Mouse (Mus musculus) hindbrain, embryonic 10.5 days (tissue): ENCODE measurements around the gene Prelp. TPM values are rescaled to one million over a fixed set of nuclear protein-coding genes. Genes with fewer than 3 reads are reported as not detected.
A peak's percentile ranks its signal among the peaks of the same experiment; 100 is the strongest.

Source experiments
- DNase-seq: peaks from one replicate; pipeline ENCODE4 v3.0.0-alpha.2; 2017; ENCODE audit warnings: low spot score
- H3K27ac ChIP-seq: fragments of 300-500 bp; sonication (generic); 2 replicates; pipeline ENCODE4 v1.5.1; 2016; ENCODE audit warnings: mild to moderate bottlenecking, moderate library complexity
- H3K27me3 ChIP-seq: fragments of 300-500 bp; sonication (generic); 2 replicates; pipeline ENCODE4 v1.6.1; 2016; ENCODE audit warnings: mild to moderate bottlenecking; ENCODE audit not compliant: poor library complexity, insufficient read depth, severe bottlenecking
- H3K36me3 ChIP-seq: fragments of 300-500 bp; sonication (generic); 2 replicates; pipeline ENCODE4 v1.6.1; 2016; ENCODE audit warnings: mild to moderate bottlenecking, moderate library complexity
- H3K4me1 ChIP-seq: fragments of 300-500 bp; sonication (generic); replicated peaks from 2 replicates; pipeline ENCODE4 v1.6.1; 2016; ENCODE audit warnings: mild to moderate bottlenecking
- H3K4me3 ChIP-seq: fragments of 300-500 bp; sonication (generic); 2 replicates; pipeline ENCODE4 v1.5.1; 2016; ENCODE audit warnings: mild to moderate bottlenecking, moderate library complexity
- H3K9me3 ChIP-seq: fragments of 300-500 bp; sonication (generic); 2 replicates; pipeline ENCODE4 v1.6.1; 2016; ENCODE audit warnings: mild to moderate bottlenecking, moderate library complexity
- WGBS: fragments of 180-500 bp; shearing (Covaris S2); methylation state at CpG from one replicate; pipeline ENCODE4 v1.1.7; 2016; 5-methylcytosine and 5-hydroxymethylcytosine counted together
- polyA plus RNA-seq: library from polyadenylated mRNA; unstranded; fragments of >200 nt; fragmentation: Nextera tagmentation; extraction: Ambion mirVana; gene quantifications from 2 replicates; pipeline ENCODE4 v1.2.1, GENCODE M21; 2016

Gene Prelp
- polyA plus RNA-seq, 1 experiment from 2014 or later, result 1.7 TPM

- H3K27me3 ChIP-seq, result no peaks in the 10 kb centered on the region
- DNase-seq, result no peak
- WGBS, result 56% methylated on average over 3 of the region's 3 CpGs
Measured at GRCm38 (mm10) chr1:133929980-133930379, 8.8 kb upstream of the Prelp start.

DNA sequence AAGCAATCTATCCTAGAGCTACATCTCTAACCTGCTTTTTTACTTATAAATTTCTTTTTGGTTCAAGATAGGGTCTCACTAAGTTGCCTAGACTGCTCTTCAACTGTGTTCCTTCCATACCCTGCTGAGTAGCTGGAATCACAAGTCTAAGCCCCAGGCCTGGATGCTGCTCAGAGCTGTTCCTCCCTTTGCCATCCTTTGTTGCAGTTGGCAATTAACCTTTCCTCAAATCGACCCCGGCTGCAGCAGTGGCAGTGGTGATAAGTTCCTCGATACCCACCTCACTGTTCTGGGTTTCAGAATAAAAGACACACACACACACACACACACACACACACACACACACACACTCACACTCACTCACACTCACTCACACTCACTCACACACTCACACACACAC lies 4.0 kb upstream of the Prelp start:
- DNase-seq, result no peak
- H3K27me3 ChIP-seq, result peaks cover 3% of the 10 kb centered on the region; the same call in 1 of the 2 replicates
- 0 out of 2 replicates have a peak, but pooled peaks cover 4% of the 10 kb centered on the region for H3K9me3 ChIP-seq
- H3K4me1 ChIP-seq, result peaks cover 27% of the 10 kb centered on the region
- no peak overlapping the region for H3K27ac ChIP-seq
- no peak overlapping the region for H3K4me3 ChIP-seq
- WGBS, result 95% methylated on average over 3 of the region's 3 CpGs
- no peaks in the 10 kb centered on the region for H3K36me3 ChIP-seq

More at GRCm38 (mm10) chr1:133929980-133930379, 8.8 kb upstream of the Prelp start:
- Histone ChIP-seq H3K27ac (no peak overlapping the region), H3K4me1 (peaks cover 19% of the 10 kb centered on the region), H3K4me3 (no peak overlapping the region), H3K9me3 (0 out of 2 replicates have a peak, but pooled peaks cover 4% of the 10 kb centered on the region), H3K36me3 (no peaks in the 10 kb centered on the region)

DNA sequence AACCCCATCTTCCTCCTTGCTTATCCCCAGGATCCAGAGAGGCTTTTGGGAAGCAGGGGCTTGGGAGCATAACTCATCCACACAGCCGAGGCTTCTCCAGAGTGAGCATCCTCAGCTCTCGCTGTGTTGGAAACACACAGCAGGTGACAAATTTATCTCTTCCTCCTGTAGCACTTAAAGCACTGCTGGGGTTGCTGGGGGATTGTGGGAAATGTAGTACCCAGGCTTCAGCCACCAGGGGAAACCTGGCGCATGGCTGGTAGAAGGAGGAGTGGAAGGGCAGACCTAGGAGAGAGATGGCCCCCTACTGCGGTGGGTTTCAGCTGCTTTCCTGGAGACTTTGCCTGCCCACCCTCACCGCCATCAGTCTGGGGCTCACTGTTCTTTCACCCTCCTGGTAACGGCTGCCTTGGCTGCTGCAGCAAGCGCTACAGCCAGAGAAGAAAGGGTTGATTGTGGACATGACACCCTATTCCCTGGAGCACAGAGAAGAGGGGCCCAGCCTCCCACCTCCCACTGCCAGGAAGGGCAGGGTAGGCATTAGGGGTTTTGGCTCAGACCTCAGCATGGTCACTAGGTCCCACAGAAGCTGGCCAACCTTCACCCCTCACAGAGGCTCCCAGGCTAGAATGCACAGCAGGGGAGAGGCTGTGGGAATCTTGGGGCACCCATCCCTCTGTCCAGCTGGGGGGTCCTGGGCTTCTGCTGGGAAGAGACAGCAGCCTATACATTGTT lies 3.1 kb upstream of the Prelp start:
- peaks cover 5% of the 10 kb centered on the region; the same call in 1 of the 2 replicates for H3K27me3 ChIP-seq
- no peaks in the 10 kb centered on the region for H3K36me3 ChIP-seq
- 0 out of 2 replicates have a peak, but pooled peaks cover 4% of the 10 kb centered on the region for H3K9me3 ChIP-seq
- H3K27ac ChIP-seq, result peak overlapping the region; percentile 57
- WGBS, result 19% methylated on average over 7 of the region's 7 CpGs
- peaks cover 36% of the 10 kb centered on the region for H3K4me1 ChIP-seq
- DNase-seq, result peak; percentile 46
- H3K4me3 ChIP-seq, result no peak overlapping the region

DNA sequence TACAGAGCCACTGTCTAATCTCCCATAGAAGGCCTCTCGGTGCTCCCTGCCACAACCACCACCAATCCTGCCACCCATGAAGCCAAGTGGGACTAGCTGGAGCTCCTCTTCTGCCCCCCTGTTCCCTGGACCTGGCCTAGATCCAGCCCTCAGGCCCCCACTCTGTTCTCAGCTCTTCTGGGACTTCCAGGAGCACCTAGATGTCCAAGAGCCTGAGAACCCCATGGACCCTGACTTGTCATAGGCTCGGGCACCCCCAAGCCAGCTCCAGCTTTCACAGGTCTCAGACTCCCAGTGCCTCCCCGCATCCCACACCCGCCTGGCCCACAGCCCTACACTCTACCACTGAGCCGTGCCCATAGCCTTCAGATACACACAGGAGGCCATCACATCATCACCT lies 1.9 kb upstream of the Prelp start:
- 92% methylated on average over 5 of the region's 5 CpGs for WGBS
- DNase-seq, result no peak
- no peak overlapping the region for H3K27ac ChIP-seq
- no peak overlapping the region for H3K4me3 ChIP-seq
- 0 out of 2 replicates have a peak, but pooled peaks cover 4% of the 10 kb centered on the region for H3K9me3 ChIP-seq
- peaks cover 43% of the 10 kb centered on the region for H3K4me1 ChIP-seq
- H3K36me3 ChIP-seq, result no peaks in the 10 kb centered on the region
- H3K27me3 ChIP-seq, result peaks cover 15% of the 10 kb centered on the region; the same call in 1 of the 2 replicates

GRCm38 (mm10) chr1:133920876-133921275 lies 338 bp downstream of the Prelp start:
- H3K4me1 ChIP-seq, result peaks cover 56% of the 10 kb centered on the region
- 41% methylated on average over 3 of the region's 3 CpGs for WGBS

GRCm38 (mm10) chr1:133920401-133920800 lies 813 bp downstream of the Prelp start:
- no peak overlapping the region for H3K4me3 ChIP-seq
- WGBS, result 47% methylated on average over 3 of the region's 3 CpGs
- H3K9me3 ChIP-seq, result no peaks in the 10 kb centered on the region
- peak overlapping the region; percentile 77 for H3K27ac ChIP-seq
- H3K27me3 ChIP-seq, result peaks cover 18% of the 10 kb centered on the region; the same call in 1 of the 2 replicates
- no peaks in the 10 kb centered on the region for H3K36me3 ChIP-seq
- DNase-seq, result no peak
- peaks cover 56% of the 10 kb centered on the region for H3K4me1 ChIP-seq

More at GRCm38 (mm10) chr1:133920876-133921275, 338 bp downstream of the Prelp start:
- no peak for DNase-seq
- Histone ChIP-seq H3K4me3 (no peak overlapping the region), H3K9me3 (no peaks in the 10 kb centered on the region), H3K27ac (peak overlapping the region; percentile 74), H3K36me3 (no peaks in the 10 kb centered on the region), H3K27me3 (peaks cover 18% of the 10 kb centered on the region; the same call in 1 of the 2 replicates)

GRCm38 (mm10) chr1:133918088-133918470 lies 3.1 kb downstream of the Prelp start:
- Histone ChIP-seq H3K27me3 (peaks cover 18% of the 10 kb centered on the region; the same call in 1 of the 2 replicates), H3K4me1 (peaks cover 46% of the 10 kb centered on the region), H3K27ac (peak overlapping the region; percentile 79), H3K4me3 (no peak overlapping the region), H3K9me3 (no peaks in the 10 kb centered on the region), H3K36me3 (no peaks in the 10 kb centered on the region)
- WGBS, result 38% methylated on average over 6 of the region's 6 CpGs
- no peak for DNase-seq

DNA sequence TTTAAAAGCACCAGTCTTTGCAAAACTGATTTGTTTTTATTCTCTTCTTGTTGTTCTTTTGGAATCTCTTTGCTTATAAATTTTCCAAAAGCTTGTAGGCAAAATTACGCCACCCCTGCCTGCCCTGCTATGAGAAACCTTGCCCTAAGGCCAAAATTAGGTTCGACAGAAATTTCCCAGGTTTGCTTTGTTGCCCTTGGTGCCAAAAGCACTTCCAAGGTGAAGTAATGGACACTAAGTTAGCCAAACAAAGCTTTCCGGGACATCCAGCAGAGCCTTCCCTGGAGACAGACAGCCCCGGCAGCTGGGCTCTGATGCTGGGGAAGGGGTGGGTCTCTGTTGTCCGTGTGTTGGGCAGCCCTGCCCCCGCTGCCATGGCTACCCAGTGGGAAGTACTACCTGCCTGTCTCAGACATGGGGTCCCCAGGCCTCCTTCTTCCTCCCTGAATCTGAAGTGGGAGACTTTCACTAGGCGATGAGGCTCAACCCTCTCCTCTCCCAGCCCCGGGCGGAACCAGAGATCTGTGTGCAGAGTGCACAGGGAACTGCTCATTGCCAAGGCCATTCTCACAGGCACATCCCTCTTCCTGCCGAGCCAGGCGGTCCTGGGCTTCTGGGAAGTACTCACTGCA lies 3.6 kb downstream of the Prelp start:
- Histone ChIP-seq H3K4me1 (peaks cover 46% of the 10 kb centered on the region), H3K27me3 (peaks cover 18% of the 10 kb centered on the region; the same call in 1 of the 2 replicates), H3K36me3 (no peaks in the 10 kb centered on the region), H3K4me3 (0 out of 2 replicates have a peak overlapping the region, but pooled peaks have one; percentile 13), H3K9me3 (no peaks in the 10 kb centered on the region), H3K27ac (peak overlapping the region; percentile 79)
- no peak for DNase-seq
- 21% methylated on average over 11 of the region's 11 CpGs for WGBS

GRCm38 (mm10) chr1:133915723-133916355 lies 5.4 kb downstream of the Prelp start:
- DNase-seq, result no peak
- Histone ChIP-seq H3K36me3 (no peaks in the 10 kb centered on the region), H3K27ac (no peak overlapping the region), H3K4me3 (no peak overlapping the region), H3K4me1 (peaks cover 35% of the 10 kb centered on the region), H3K27me3 (peaks cover 20% of the 10 kb centered on the region), H3K9me3 (no peaks in the 10 kb centered on the region)
- WGBS, result 65% methylated on average over 8 of the region's 8 CpGs

DNA sequence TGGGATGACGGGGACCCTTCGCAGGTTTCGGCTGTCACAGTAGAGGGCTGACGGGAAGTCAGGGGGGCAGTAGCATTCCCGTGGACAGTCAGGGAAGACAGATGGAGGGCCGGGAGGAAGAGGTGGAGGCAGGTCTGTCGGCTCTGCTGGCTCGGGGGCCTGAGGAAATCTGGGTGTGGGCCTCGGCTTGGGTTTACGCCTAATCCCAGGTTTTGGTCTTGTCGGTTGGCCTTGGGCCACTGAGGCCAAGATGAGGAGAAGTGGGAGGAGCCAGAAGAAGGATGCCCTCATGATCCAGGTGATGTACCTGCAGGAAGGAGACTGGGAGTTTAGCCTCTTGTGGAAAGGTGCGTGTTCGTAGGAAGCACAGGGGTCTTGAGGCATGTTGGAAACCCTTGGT lies 6.1 kb downstream of the Prelp start:
- Histone ChIP-seq H3K27ac (no peak overlapping the region), H3K4me1 (peaks cover 28% of the 10 kb centered on the region), H3K4me3 (no peak overlapping the region), H3K36me3 (no peaks in the 10 kb centered on the region), H3K9me3 (no peaks in the 10 kb centered on the region), H3K27me3 (peaks cover 27% of the 10 kb centered on the region)
- DNase-seq, result no peak
- WGBS, result 88% methylated on average over 13 of the region's 13 CpGs

DNA sequence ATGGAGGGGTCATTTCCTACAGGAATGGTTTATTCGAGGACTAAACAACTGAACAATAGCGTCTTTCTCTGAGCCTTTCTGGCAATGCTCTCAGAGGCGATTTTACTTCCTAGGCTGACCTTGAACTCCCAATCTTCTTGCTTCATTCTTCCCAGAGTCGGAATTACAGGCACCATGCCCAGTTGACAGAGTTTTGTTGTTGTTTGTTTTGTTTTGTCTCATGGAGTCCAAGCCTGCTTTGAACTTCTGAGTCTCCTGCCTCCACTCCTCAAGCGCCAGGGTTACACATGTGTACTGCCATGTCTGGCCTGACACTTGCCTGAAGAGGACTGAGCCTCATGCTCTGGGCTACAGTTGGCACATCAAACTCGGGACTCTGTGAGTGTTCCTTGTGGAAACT lies 8.2 kb downstream of the Prelp start:
- WGBS, result 78% methylated on average over 6 of the region's 6 CpGs
- Histone ChIP-seq H3K36me3 (no peaks in the 10 kb centered on the region), H3K4me3 (no peak overlapping the region), H3K27ac (no peak overlapping the region), H3K4me1 (peaks cover 26% of the 10 kb centered on the region), H3K27me3 (peaks cover 35% of the 10 kb centered on the region), H3K9me3 (no peaks in the 10 kb centered on the region)
- no peak for DNase-seq

DNA sequence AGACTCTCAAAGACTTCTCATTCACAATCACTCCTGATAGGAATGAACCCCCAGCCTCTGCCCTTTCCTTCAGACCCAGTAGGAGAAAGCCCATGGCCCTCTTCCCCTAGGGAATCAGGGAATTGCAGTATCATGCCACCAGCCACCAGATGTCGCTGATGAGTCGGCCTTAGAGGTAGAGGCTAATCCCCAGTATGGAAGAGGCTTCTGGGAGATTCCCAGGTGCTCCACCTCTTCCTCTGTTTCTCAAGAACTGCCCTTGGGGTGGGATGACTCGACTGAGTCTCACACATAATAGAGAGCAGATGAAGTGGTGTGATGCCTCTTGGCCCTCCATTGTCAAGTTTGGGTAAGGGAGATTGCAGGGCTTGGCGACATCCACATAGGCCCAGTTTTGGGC lies 9.8 kb downstream of the Prelp start:
- Histone ChIP-seq H3K4me1 (peaks cover 29% of the 10 kb centered on the region), H3K4me3 (no peak overlapping the region), H3K27ac (no peak overlapping the region; the same call in 1 of the 2 replicates), H3K36me3 (no peaks in the 10 kb centered on the region), H3K27me3 (peaks cover 49% of the 10 kb centered on the region), H3K9me3 (no peaks in the 10 kb centered on the region)
- WGBS, result 25% methylated on average over 4 of the region's 4 CpGs
- DNase-seq, result peak; percentile 71
